Mouse (Mus musculus) layer of hippocampus, adult 18-20 months (tissue): ENCODE results near the gene Tgfb2. TPM values are rescaled to one million over a fixed set of nuclear protein-coding genes. Genes with fewer than 3 reads are reported as not detected.

ENCODE experiments used
- DNase-seq, 2 experiments: peaks; one replicate each; pipeline ENCODE4 v3.0.0; 2022; ENCODE audit warnings: low spot score in 2 of 2
- total RNA-seq, 2 experiments: library from RNA; stranded (reverse); gene quantifications; 2 replicates each; pipeline ENCODE4 v1.2.3; 2021

Gene Tgfb2
- total RNA-seq, 2 experiments from 2014 or later, result 25.9 to 26.9 TPM

- DNase-seq, result peak in 1 of 2 experiments; percentile 38
Measured at GRCm38 (mm10) chr1:186702391-186703255, 3.2 kb downstream of the Tgfb2 start.

GRCm38 (mm10) chr1:186701206-186701905, 4.4 kb downstream of the Tgfb2 start:
- DNase-seq, result no peak

DNA sequence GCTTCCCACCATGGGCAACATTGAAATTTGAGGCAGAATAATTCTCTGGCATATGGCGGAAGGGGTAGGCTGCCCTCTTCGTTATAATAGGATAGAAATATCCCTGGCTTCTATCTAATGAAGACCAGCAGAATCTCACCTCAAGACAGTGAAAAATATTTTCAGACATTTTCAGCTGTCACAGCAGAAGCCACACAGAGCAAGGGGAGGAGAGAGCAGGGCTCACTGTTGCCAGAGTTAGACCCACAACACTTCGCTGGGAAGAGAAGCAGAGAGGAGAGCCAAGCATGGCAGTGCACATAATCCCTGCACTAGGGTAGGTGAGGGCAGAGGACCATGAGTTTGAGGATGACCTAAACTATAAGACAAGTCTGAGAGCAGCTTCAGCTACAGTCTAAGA, 5.3 kb downstream of the Tgfb2 start:
- no peak for DNase-seq

GRCm38 (mm10) chr1:186698583-186699338, 7.0 kb downstream of the Tgfb2 start:
- no peak for DNase-seq

- DNase-seq, result no peak
Measured at GRCm38 (mm10) chr1:186696231-186696630, 9.6 kb downstream of the Tgfb2 start.

GRCm38 (mm10) chr1:186695361-186695760, 10.4 kb downstream of the Tgfb2 start:
- no peak for DNase-seq

- DNase-seq, result no peak
Measured at GRCm38 (mm10) chr1:186692370-186692769, 13.4 kb downstream of the Tgfb2 start.

DNA sequence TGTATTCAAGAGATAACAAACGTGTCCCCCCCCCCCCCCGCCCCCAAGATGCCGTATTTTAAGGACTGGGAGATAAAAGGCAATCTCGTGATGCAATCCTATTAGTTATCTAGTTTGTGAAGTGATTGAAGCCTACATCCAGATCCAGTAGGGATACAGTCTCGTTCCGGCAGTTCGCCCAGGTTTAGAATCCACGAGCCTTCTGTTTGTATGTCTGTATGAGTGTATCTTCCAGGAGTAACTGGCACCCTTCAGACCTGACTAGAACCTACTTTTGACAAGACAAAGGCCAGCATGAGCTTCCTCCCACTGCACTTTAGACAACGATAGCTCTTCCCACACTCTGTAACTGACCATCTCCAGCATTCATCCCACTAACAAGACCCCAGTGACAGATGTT, 14.1 kb downstream of the Tgfb2 start:
- DNase-seq, result peak in 1 of 2 experiments; percentile 39

- DNase-seq, result no peak
Measured at GRCm38 (mm10) chr1:186684041-186684440, 21.7 kb downstream of the Tgfb2 start.

DNA sequence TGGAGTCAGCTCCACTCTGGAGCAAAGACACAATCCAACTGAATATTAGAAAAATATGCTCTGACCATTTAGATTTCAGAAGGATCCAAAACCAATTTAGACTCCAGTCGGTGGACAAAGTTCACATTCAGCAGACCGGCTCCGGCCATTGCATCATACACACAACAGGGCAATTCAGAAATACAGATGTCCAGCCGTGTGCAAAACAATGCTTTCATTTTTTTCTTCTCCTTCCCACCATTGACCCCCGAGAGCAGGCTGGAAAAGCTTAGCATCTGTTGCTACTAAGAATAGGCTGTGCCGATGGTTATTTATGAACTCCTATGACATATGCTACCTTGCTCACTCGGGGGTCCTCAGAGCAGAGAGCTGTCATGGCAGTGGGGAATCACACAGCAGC, 23.2 kb downstream of the Tgfb2 start:
- peak in 1 of 2 experiments; percentile 34 for DNase-seq

DNA sequence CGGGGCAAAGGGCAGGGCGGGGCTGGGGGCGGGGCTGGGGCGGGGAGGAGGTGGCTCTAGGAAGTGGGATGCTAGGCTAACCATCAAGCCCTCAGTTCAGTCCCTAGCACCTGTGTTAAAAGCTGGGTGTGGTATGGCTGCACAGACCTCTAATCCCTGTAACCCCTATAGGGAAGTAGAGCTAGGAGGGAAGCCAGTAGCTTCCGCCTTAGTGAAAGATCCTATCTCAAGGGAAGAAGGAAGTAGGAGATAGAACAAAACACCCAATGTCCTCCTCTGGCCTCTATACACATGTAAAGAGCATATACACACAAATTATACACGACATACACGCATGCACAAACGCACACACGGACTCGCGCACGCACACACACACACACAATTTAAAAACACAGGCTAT, 28.2 kb downstream of the Tgfb2 start:
- DNase-seq, result no peak

GRCm38 (mm10) chr1:186676199-186676598, 29.6 kb downstream of the Tgfb2 start:
- no peak for DNase-seq

DNA sequence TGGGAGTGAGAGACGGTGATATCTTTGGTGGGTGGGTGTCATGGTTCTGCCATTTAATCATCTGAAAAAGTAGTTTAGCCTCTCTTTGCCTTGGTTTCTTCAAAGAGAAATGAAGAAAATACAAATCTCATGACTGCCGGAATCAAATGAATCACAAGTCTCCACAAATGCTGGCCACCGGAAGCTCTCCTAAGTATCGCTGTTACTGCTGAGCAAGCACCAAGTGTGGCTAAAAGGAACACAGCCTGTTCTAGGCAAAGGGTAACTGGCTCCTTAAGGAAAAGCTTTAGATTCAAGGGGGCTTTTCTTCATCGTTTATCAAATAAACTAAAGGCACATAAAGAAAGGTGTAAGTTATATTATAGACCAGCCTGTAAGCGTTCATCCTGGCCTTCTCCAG, 30.5 kb downstream of the Tgfb2 start:
- DNase-seq, result no peak

DNA sequence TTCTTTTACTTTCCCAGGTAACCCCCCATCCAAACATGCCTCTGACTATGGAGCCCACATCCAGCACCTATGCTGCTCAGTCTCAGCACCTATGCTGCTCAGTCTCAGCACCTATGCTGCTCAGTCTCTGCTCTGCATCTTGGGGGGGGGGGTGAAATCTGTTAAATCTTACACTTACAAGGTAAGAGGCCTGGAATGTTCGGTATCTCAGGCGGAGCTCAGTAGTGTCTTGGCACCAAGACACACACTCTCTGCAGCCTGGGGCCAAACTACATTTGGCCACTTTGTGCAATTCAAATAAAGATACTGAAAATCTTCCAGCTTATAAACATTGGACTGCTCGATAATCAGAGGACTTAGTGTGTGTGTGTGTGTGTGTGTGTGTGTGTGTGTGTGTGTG, 31.2 kb downstream of the Tgfb2 start:
- DNase-seq, result no peak

- no peak for DNase-seq
Measured at GRCm38 (mm10) chr1:186673166-186673565, 32.6 kb downstream of the Tgfb2 start.

- DNase-seq, result no peak
Measured at GRCm38 (mm10) chr1:186663412-186663811, 42.4 kb downstream of the Tgfb2 start.

DNA sequence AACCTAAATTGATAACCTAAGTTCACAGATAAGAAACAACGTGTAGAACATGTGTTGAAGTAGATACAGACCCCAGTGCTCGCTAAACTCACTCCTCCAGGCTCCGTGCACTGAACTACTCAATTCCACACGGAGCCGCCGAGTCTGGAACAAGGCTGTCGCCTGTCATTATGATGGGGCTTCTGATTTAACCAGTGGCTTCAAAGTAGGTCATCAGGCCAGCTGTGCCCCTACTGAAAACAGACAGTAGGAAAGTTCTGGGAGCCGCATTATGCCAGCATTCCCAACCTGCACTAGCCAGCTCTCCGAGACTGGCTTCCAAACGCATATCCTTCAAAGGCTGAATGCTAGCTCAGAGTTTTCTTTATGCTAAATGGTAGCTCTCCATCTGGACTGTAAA, 42.8 kb downstream of the Tgfb2 start:
- no peak for DNase-seq

DNA sequence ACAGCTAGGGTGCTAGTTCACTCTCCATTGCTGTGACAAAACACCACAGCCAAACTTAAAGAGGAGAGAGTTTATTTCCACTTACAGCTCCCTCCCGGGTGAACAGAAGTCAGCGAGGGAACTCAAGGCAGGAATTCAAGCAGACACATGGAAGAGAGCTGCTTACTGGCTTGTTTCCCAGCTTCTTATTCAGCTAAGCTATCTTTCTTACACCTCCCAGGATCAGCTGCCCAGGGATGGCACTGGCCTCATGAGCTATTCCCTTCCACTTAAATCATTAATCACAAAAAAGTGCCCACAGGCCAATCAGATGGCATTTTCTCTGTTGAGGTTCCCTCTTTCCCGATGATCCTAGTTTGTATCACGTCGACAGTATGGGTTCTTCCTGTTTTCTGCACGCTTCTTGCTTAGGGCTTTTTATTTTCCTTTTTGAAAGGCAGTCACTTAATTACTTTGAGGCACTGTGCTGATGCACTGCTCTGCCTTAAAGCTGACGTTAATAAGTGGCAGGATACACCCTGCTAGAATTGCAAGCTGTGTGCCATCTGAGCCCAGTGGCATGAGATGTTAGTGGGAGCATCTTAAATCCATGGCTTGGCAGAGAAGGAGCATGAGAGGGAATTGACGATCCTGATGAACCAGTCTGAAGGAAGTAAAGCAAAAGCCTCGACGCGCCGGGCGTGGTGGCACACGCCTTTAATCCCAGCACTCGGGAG, 44.4 kb downstream of the Tgfb2 start:
- DNase-seq, result peak in 1 of 2 experiments; percentile 28

DNA sequence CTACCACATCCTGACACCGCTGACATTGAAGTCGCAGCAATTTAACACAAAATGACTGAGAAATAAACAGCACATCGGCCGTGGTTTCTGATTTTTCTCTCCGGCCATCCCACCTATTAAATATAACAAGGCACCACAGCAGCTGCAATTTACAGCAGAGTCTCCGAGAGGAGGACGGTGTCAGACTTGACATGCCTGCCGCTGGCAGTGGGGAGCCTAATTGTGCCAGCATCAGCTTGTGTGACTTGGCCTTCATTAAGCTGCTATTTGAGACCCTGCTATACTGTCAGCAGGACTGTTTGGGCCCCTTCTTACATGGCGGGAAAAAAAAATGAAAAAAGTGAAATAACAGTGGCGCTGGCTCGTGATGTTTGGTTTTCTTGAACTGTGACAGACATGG, 47.0 kb downstream of the Tgfb2 start:
- DNase-seq, result no peak

DNA sequence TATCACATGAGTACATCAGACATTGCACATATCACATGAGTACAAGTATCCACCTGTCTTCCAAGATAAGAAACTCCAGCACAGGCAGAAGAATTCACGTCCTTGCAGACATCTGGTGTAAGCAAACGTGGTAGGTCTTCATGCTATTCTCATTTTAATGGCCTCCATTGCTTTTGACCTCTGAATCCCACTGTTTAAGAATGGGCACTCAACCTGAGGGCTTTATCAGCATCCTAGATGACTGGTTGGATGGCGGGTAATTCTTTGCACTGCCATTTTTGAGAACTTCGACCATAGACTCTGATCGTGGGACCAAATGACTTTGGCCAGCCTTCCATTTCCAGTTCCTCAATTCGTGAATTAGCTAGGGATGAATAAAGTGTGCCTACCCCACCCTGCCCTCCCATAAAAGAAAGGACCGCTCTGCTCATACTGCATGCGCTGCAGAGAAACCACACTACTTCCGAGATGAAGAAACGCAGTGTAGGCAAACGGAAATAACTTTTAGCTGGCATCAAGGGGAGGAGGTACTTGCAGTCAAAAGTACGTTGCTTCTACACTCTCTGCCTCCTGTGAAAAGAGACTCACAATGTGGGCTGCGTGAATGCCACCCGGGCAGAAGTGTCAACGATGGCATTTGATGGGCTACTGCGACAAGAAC, 48.1 kb downstream of the Tgfb2 start:
- DNase-seq, result no peak
